Mouse (Mus musculus) midbrain, postnatal 0 days (tissue): ENCODE measurements at regions not wholly inside any gene's neighbourhood (a gene's known extent, or its start where the extent isn't known, plus 50 kb on each side); places are given as distances from the start of the nearest gene placed in this dataset.

Source experiments
- ATAC-seq: fragments of 200-750 bp; cut with Nextera tagmentation; 2 replicates; pipeline ENCODE4 v1.8.0; 2017; ENCODE audit warnings: moderate number of reproducible peaks, mild to moderate bottlenecking, moderate TSS enrichment, moderate library complexity; ENCODE audit not compliant: low FRiP score
- DNase-seq: peaks from one replicate; pipeline ENCODE4 v3.0.0-alpha.2; 2015; ENCODE audit warnings: low spot score
- H3K27ac ChIP-seq: fragments of 300-500 bp; sonication (generic); 2 replicates; pipeline ENCODE4 v1.5.1; 2014; ENCODE audit warnings: low read depth, mild to moderate bottlenecking, low read length, mixed read lengths
- H3K27me3 ChIP-seq: fragments of 300-500 bp; sonication (generic); 2 replicates; pipeline ENCODE4 v1.6.1; 2014; ENCODE audit warnings: low read length, control low read depth, mixed read lengths; ENCODE audit not compliant: insufficient read depth
- H3K36me3 ChIP-seq: fragments of 300-500 bp; sonication (generic); 2 replicates; pipeline ENCODE4 v1.6.1; 2014; ENCODE audit warnings: low read length, control low read depth, mixed read lengths; ENCODE audit not compliant: insufficient read depth
- H3K4me1 ChIP-seq: fragments of 300-500 bp; sonication (generic); 2 replicates; pipeline ENCODE4 v1.6.1; 2014; ENCODE audit warnings: mild to moderate bottlenecking, control low read depth, antibody characterized with exemption, low read length, mixed read lengths; ENCODE audit not compliant: insufficient read depth
- H3K4me2 ChIP-seq: fragments of 300-500 bp; sonication (generic); 2 replicates; pipeline ENCODE4 v1.6.1; 2014; ENCODE audit warnings: low read depth, mild to moderate bottlenecking, low read length, mixed read lengths; ENCODE audit not compliant: poor library complexity, severe bottlenecking
- H3K4me3 ChIP-seq: fragments of 300-500 bp; sonication (generic); 2 replicates; pipeline ENCODE4 v1.5.1; 2014; ENCODE audit warnings: low read depth, mild to moderate bottlenecking, low read length, moderate library complexity
- H3K9ac ChIP-seq: fragments of 300-500 bp; sonication (generic); replicated peaks from 2 replicates; pipeline ENCODE4 v1.6.1; 2014; ENCODE audit warnings: mild to moderate bottlenecking, low read length, moderate library complexity, mixed read lengths; ENCODE audit not compliant: poor library complexity, severe bottlenecking
- H3K9me3 ChIP-seq: fragments of 300-500 bp; sonication (generic); 2 replicates; pipeline ENCODE4 v1.6.1; 2016; ENCODE audit warnings: low read length, control low read depth
- CTCF ChIP-seq: IDR thresholded peaks from 2 replicates; pipeline ENCODE4 v1.5.1; 2016; ENCODE audit warnings: antibody characterized with exemption, mild to moderate bottlenecking
- WGBS: fragments of 180-500 bp; shearing (Covaris S2); extraction: QIAGEN DNeasy Blood & Tissue Kit; methylation state at CpG from one replicate; pipeline ENCODE4 v1.1.7; 2014; 5-methylcytosine and 5-hydroxymethylcytosine counted together

GRCm38 (mm10) chr2:74450064-74450765, 129.0 kb downstream of the Lnpk start:
- peak; percentile 28 for DNase-seq
- Histone ChIP-seq H3K4me3 (no peak overlapping the region), H3K4me2 (no peak overlapping the region), H3K27ac (peak overlapping the region; percentile 39), H3K4me1 (peaks cover 9% of the 10 kb centered on the region; the same call in 1 of the 2 replicates), H3K9ac (no peak overlapping the region), H3K36me3 (no peaks in the 10 kb centered on the region), H3K27me3 (no peaks in the 10 kb centered on the region), H3K9me3 (no peaks in the 10 kb centered on the region)
- 26% methylated on average over 11 of the region's 11 CpGs for WGBS
- TF ChIP-seq CTCF = no peak
- ATAC-seq = no peak

- no peak for ATAC-seq
- Histone ChIP-seq H3K4me2 (no peak overlapping the region), H3K9me3 (no peaks in the 10 kb centered on the region), H3K27me3 (no peaks in the 10 kb centered on the region), H3K9ac (no peak overlapping the region), H3K27ac (no peak overlapping the region), H3K4me1 (no peaks in the 10 kb centered on the region), H3K36me3 (no peaks in the 10 kb centered on the region), H3K4me3 (no peak overlapping the region)
- DNase-seq = no peak
- WGBS = 86% methylated on average over 13 of the region's 13 CpGs
- no peak for TF ChIP-seq CTCF
Measured at GRCm38 (mm10) chr2:74435184-74435911, 143.9 kb downstream of the Lnpk start.

- Histone ChIP-seq H3K27ac (no peak overlapping the region), H3K9me3 (no peaks in the 10 kb centered on the region), H3K9ac (peak overlapping the region; percentile 37), H3K4me3 (peak overlapping the region; percentile 21), H3K4me1 (no peaks in the 10 kb centered on the region), H3K4me2 (peak overlapping the region; percentile 42), H3K36me3 (no peaks in the 10 kb centered on the region), H3K27me3 (no peaks in the 10 kb centered on the region)
- WGBS = 10% methylated on average over 15 of the region's 15 CpGs
- ATAC-seq (peak; percentile 52; the same call in 1 of the 2 replicates), DNase-seq (peak; percentile 87)
- TF ChIP-seq CTCF = no peak
Measured at GRCm38 (mm10) chr2:74426746-74427145, 152.5 kb downstream of the Lnpk start.

GRCm38 (mm10) chr2:74424726-74425125, 154.5 kb downstream of the Lnpk start:
- no peak for DNase-seq
- H3K4me2 ChIP-seq = no peak overlapping the region
- WGBS = 92% methylated on average over 3 of the region's 3 CpGs

DNA sequence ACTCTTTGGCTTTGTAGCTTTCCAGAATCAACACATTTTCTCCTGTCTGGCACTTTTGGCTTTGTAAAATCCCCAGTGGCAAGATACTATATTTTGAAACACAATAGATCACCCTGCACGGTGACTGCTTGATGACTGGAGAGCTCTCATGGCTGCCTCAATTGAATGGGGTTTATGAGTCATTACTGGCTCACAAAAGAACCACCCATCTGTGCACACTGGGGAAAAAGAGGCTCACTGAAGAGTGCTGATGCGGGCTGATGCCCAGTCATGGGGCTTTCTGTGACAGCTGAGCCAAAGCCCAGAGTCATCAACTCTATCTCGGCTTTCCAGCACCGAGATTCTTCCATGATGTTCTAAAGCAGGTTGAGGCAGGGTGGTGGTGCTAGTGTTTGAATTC, 163.1 kb downstream of the Lnpk start:
- no peak overlapping the region for H3K9ac ChIP-seq
- peak; percentile 52 for DNase-seq
- H3K4me3 ChIP-seq = no peak overlapping the region
- H3K9me3 ChIP-seq = no peaks in the 10 kb centered on the region
- H3K27me3 ChIP-seq = no peaks in the 10 kb centered on the region
- no peaks in the 10 kb centered on the region for H3K36me3 ChIP-seq
- ATAC-seq = no peak
- no peak for TF ChIP-seq CTCF
- 38% methylated on average over 4 of the region's 4 CpGs for WGBS
- no peak overlapping the region for H3K4me2 ChIP-seq
- H3K4me1 ChIP-seq = no peaks in the 10 kb centered on the region
- no peak overlapping the region for H3K27ac ChIP-seq

More at GRCm38 (mm10) chr2:74424726-74425125, 154.5 kb downstream of the Lnpk start:
- Histone ChIP-seq H3K27me3 (no peaks in the 10 kb centered on the region), H3K9ac (no peak overlapping the region), H3K4me1 (no peaks in the 10 kb centered on the region), H3K4me3 (no peak overlapping the region), H3K9me3 (no peaks in the 10 kb centered on the region), H3K27ac (no peak overlapping the region), H3K36me3 (no peaks in the 10 kb centered on the region)
- no peak for ATAC-seq
- TF ChIP-seq CTCF = no peak

- DNase-seq = no peak
- 96% methylated on average over 11 of the region's 13 CpGs for WGBS
- no peak for TF ChIP-seq CTCF
- H3K4me1 ChIP-seq = no peaks in the 10 kb centered on the region
- no peak overlapping the region for H3K27ac ChIP-seq
- H3K9ac ChIP-seq = no peak overlapping the region
- no peak overlapping the region for H3K4me3 ChIP-seq
- no peak for ATAC-seq
- no peaks in the 10 kb centered on the region for H3K27me3 ChIP-seq
- no peaks in the 10 kb centered on the region for H3K36me3 ChIP-seq
- H3K4me2 ChIP-seq = no peak overlapping the region
- no peaks in the 10 kb centered on the region for H3K9me3 ChIP-seq
Measured at GRCm38 (mm10) chr2:74414721-74415120, 164.5 kb downstream of the Lnpk start.
